Mouse (Mus musculus) myocyte (in vitro differentiated cells): Measurements from ENCODE around the gene Actr5. TPM values are rescaled to one million over a fixed set of nuclear protein-coding genes. Genes with fewer than 3 reads are reported as not detected.
A peak's percentile ranks its signal among the peaks of the same experiment; 100 is the strongest.

Experiments
- H3K27me3 ChIP-seq: one replicate; pipeline ENCODE4 v1.6.1; 2011; ENCODE audit not compliant: control insufficient read depth, insufficient read depth, insufficient read length
- H3K36me3 ChIP-seq: one replicate; pipeline ENCODE4 v1.6.1; 2011; ENCODE audit not compliant: control insufficient read depth, insufficient read depth
- H3K4me2 ChIP-seq: one replicate; pipeline ENCODE4 v1.6.1; 2011; ENCODE audit warnings: low read depth, control low read depth
- H3K4me3 ChIP-seq: one replicate; pipeline ENCODE4 v1.5.1; 2011; ENCODE audit warnings: mild to moderate bottlenecking, control low read depth, moderate library complexity
- H3K79me2 ChIP-seq: one replicate; pipeline ENCODE4 v1.6.1; 2011; ENCODE audit not compliant: control insufficient read depth, insufficient read depth
- H3ac ChIP-seq: one replicate; pipeline ENCODE4 v1.6.1; 2011; ENCODE audit not compliant: control insufficient read depth, insufficient read length
- CEBPB ChIP-seq: IDR thresholded peaks from 2 replicates; pipeline ENCODE4 v1.6.1; 2011; ENCODE audit warnings: mild to moderate bottlenecking, moderate library complexity; ENCODE audit not compliant: poor library complexity, insufficient read depth, severe bottlenecking
- E2F4 ChIP-seq: IDR thresholded peaks from one replicate; pipeline ENCODE4 v1.6.1; 2011; ENCODE audit warnings: mild to moderate bottlenecking, control low read depth, moderate library complexity; ENCODE audit not compliant: insufficient read depth
- MAX ChIP-seq: IDR thresholded peaks from one replicate; pipeline ENCODE4 v1.6.1; 2011; ENCODE audit warnings: low read depth, mild to moderate bottlenecking, control low read depth
- MYOD1 ChIP-seq, 3 experiments: IDR thresholded peaks; one replicate each; pipeline ENCODE4 v1.6.1; 2011; ENCODE audit warnings: control low read depth in 2 of 3, low read depth in 2 of 3, mild to moderate bottlenecking in 2 of 3, moderate library complexity in 1 of 3; ENCODE audit not compliant: insufficient read length in 2 of 3, control insufficient read depth in 1 of 3
- MYOG ChIP-seq, 3 experiments: IDR thresholded peaks; one replicate each; pipeline ENCODE4 v1.6.1; 2011; ENCODE audit warnings: control low read depth in 2 of 3, low read depth in 2 of 3, mild to moderate bottlenecking in 2 of 3; ENCODE audit not compliant: insufficient read length in 2 of 3, control insufficient read depth in 1 of 3, insufficient read depth in 1 of 3
- POLR2A ChIP-seq: IDR thresholded peaks from one replicate; pipeline ENCODE4 v1.6.1; 2011; ENCODE audit warnings: low read depth, mild to moderate bottlenecking, control low read depth, moderate library complexity; ENCODE audit not compliant: insufficient read length
- POLR2AphosphoS2 ChIP-seq: IDR thresholded peaks from one replicate; pipeline ENCODE4 v1.6.1; 2011; ENCODE audit warnings: low read depth, control low read depth; ENCODE audit not compliant: insufficient read length
- REST ChIP-seq: IDR thresholded peaks from one replicate; pipeline ENCODE4 v1.6.1; 2011; ENCODE audit warnings: mild to moderate bottlenecking, control low read depth, moderate library complexity; ENCODE audit not compliant: insufficient read depth, insufficient read length
- SRF ChIP-seq: IDR thresholded peaks from one replicate; pipeline ENCODE4 v1.6.1; 2011; ENCODE audit warnings: low read depth; ENCODE audit not compliant: control insufficient read depth, insufficient read length
- TCF12 ChIP-seq: IDR thresholded peaks from one replicate; pipeline ENCODE4 v1.6.1; 2011; ENCODE audit warnings: mild to moderate bottlenecking, control low read depth; ENCODE audit not compliant: poor library complexity, insufficient read depth, severe bottlenecking
- TCF3 ChIP-seq: IDR thresholded peaks from one replicate; pipeline ENCODE4 v1.6.1; 2011; ENCODE audit warnings: low read depth, control low read depth; ENCODE audit not compliant: insufficient read length
- USF1 ChIP-seq: IDR thresholded peaks from one replicate; pipeline ENCODE4 v1.6.1; 2011; ENCODE audit warnings: low read depth, mild to moderate bottlenecking, control low read depth, moderate library complexity
- polyA plus RNA-seq: library from polyadenylated mRNA; unstranded; fragments of >200 nt; fragmentation: generic; extraction: Trizol; gene quantifications from one replicate; pipeline ENCODE4 v1.2.1, GENCODE M21; 2012; ENCODE audit warnings: missing spikeins

The Actr5 gene
- polyA plus RNA-seq, 1 experiment = 6.5 TPM

DNA sequence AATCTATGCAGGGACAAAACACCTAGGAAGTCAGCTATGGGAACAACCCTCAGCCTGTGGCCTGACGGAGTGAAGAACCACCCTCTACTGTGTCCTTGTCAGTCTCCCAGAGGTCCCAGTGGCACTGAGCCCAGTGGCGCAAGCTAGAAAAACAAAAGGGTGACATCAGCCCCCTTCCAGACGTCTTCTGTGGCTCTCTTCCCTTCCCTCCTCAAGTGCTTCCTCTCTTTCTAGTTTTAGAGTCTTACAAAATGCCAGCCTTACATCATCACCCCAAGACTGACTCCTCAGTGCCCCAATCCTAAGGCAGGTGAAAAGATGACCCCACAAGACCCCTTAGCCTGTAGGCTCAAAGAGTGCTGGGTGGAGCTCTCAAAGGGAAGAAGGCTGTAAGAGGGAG lies 34.2 kb upstream of the Actr5 start:
- H3K4me3 ChIP-seq = no peak overlapping the region
- H3ac ChIP-seq = no peak overlapping the region
- peaks cover 5% of the 10 kb centered on the region for H3K27me3 ChIP-seq
- no peaks in the 10 kb centered on the region for H3K79me2 ChIP-seq
- no peak overlapping the region for H3K4me2 ChIP-seq
- TF ChIP-seq POLR2AphosphoS2 (no peak), MYOG (IDR thresholded peaks at IDR 0.05; ENCODE audit: control insufficient read depth in 1 of 3, insufficient read depth in 1 of 3, insufficient read length in 2 of 3, low read depth in 2 of 3) (no peak), CEBPB (no peak)
- no peaks in the 10 kb centered on the region for H3K36me3 ChIP-seq

DNA sequence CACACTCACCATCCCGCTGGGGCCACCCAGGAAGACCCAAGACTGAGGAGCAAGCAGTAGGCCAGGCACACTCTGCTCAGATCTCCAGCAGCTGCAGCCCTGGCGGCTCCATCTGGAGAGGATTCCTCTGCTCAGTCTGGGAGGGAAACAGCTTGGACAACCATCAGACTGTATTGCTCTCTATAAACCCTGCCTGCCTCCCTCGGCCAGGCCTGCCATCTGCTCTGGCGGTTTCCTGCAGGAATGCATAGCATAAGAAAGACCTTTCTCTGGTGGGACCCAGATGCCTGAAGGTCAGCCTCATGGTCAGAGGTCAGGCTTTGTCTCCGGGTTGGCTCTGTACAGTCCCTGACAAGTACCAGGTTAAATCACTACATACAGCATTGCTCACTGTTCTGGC lies 33.4 kb upstream of the Actr5 start:
- Histone ChIP-seq H3K27me3 (peaks cover 8% of the 10 kb centered on the region), H3K4me3 (no peak overlapping the region), H3K4me2 (no peak overlapping the region), H3ac (no peak overlapping the region), H3K36me3 (no peaks in the 10 kb centered on the region), H3K79me2 (no peaks in the 10 kb centered on the region)
- TF ChIP-seq TCF3 = no peak
- no peak for TF ChIP-seq POLR2AphosphoS2
- TF ChIP-seq POLR2A = no peak
- TF ChIP-seq MAX = no peak
- no peak for TF ChIP-seq E2F4
- no peak for TF ChIP-seq REST
- TF ChIP-seq CEBPB = no peak
- no peak for TF ChIP-seq MYOD1 (IDR thresholded peaks at IDR 0.05; ENCODE audit: control insufficient read depth in 1 of 3, insufficient read length in 2 of 3, low read depth in 2 of 3)
- TF ChIP-seq USF1 = no peak

DNA sequence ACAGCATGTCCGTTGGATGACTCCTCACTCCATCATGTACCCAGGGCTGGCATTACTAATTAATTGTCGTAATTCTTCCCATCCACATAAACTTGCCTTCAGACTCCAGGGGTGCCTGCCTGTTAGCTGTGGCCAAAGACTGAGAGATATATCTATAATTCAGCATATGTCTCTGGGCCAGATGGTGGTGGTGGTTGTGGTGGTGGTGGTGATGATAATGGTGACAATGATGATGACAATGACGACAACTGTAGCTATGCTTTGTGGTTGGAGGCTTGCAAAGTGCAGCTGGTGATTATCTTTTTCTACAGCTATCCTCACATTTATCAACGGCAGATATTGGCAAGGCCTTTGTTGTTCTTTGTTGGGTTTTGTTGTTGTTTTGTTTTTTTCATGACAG lies 31.3 kb upstream of the Actr5 start:
- H3K36me3 ChIP-seq = no peaks in the 10 kb centered on the region
- no peak overlapping the region for H3K4me3 ChIP-seq
- H3K27me3 ChIP-seq = peaks cover 10% of the 10 kb centered on the region
- H3ac ChIP-seq = no peak overlapping the region
- no peaks in the 10 kb centered on the region for H3K79me2 ChIP-seq
- TF ChIP-seq USF1 (no peak), E2F4 (no peak), MYOD1 (IDR thresholded peaks at IDR 0.05; ENCODE audit: control insufficient read depth in 1 of 3, insufficient read length in 2 of 3, low read depth in 2 of 3) (no peak), REST (no peak), CEBPB (no peak), TCF12 (no peak), POLR2A (no peak), SRF (no peak), MYOG (IDR thresholded peaks at IDR 0.05; ENCODE audit: control insufficient read depth in 1 of 3, insufficient read depth in 1 of 3, insufficient read length in 2 of 3, low read depth in 2 of 3) (no peak), TCF3 (no peak), MAX (no peak), POLR2AphosphoS2 (no peak)
- no peak overlapping the region for H3K4me2 ChIP-seq

DNA sequence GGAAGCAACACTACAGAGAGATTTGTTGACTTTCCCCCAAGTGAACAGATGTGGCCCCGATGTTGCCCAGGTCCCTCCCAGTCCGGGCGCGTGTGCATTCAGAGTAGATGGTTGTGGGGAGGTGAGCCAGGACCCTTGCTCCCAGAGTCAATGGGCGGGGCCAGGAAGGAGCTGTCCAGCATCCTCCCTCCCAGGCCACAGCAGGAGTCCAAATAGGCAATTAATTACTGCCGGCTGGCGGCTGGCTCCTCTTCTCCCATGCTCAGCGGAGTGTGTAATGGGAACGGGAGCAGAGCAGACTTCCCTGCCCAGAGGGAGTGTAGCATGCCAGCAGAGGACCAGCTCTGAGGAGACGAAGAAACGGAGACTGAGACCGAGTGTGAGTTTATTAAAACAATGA lies 29.6 kb upstream of the Actr5 start:
- H3K27me3 ChIP-seq = peaks cover 10% of the 10 kb centered on the region
- no peak for TF ChIP-seq MYOD1 (IDR thresholded peaks at IDR 0.05; ENCODE audit: control insufficient read depth in 1 of 3, insufficient read length in 2 of 3, low read depth in 2 of 3)
- no peak for TF ChIP-seq USF1
- TF ChIP-seq REST = peak; percentile 80
- H3ac ChIP-seq = no peak overlapping the region
- H3K4me3 ChIP-seq = no peak overlapping the region
- H3K79me2 ChIP-seq = no peaks in the 10 kb centered on the region
- no peaks in the 10 kb centered on the region for H3K36me3 ChIP-seq
- no peak overlapping the region for H3K4me2 ChIP-seq

DNA sequence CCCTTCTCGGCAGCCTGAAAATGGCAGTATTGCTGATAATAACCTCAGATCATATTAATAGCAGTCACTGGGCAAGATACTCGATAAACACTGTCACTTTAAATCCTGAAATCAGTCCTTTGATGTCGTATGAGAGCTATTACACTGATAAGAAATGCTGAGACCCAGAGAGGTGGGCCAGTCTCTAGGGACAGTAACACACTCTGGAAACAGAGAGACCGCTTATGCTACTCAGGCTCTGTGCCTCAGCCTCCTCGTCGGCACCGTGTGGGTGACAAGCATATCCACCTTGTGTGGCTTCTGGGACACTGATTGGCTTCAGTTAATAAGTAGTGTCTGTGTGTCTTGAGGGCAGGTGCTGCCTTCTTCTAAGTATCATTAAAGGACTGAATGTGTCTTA lies 29.1 kb upstream of the Actr5 start:
- H3K4me3 ChIP-seq = no peak overlapping the region
- H3K36me3 ChIP-seq = no peaks in the 10 kb centered on the region
- H3K79me2 ChIP-seq = no peaks in the 10 kb centered on the region
- peaks cover 11% of the 10 kb centered on the region for H3K27me3 ChIP-seq
- no peak overlapping the region for H3ac ChIP-seq
- TF ChIP-seq POLR2A (no peak), SRF (no peak), MAX (no peak)
- H3K4me2 ChIP-seq = no peak overlapping the region

DNA sequence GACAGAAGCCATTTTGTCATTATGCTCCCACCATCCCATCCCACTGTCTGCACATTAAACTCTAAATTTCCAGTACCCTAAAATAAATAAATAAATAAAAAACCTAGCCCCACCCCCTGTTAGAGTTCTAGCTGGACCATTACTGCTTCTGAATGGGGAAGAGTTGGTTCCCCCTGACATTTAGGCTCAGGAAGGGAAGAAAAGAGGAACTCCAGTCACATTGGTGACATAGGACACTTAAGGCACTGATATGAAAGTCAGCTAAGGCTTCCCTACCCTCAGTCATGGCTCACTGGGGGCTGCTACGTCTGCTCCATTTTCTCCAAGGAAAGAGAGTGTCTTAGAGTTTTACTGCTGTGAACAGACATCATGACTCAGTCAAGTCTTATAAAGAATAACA lies 27.9 kb upstream of the Actr5 start:
- Histone ChIP-seq H3K36me3 (no peaks in the 10 kb centered on the region), H3K27me3 (peaks cover 13% of the 10 kb centered on the region), H3K79me2 (no peaks in the 10 kb centered on the region), H3ac (no peak overlapping the region), H3K4me3 (no peak overlapping the region), H3K4me2 (no peak overlapping the region)
- TF ChIP-seq USF1 = no peak
- TF ChIP-seq POLR2A = no peak
- TF ChIP-seq REST = no peak
- TF ChIP-seq TCF3 = no peak
- TF ChIP-seq SRF = no peak
- TF ChIP-seq CEBPB = no peak
- TF ChIP-seq MYOD1 (IDR thresholded peaks at IDR 0.05; ENCODE audit: control insufficient read depth in 1 of 3, insufficient read length in 2 of 3, low read depth in 2 of 3) = no peak
- TF ChIP-seq MAX = no peak
- TF ChIP-seq TCF12 = no peak
- no peak for TF ChIP-seq MYOG (IDR thresholded peaks at IDR 0.05; ENCODE audit: control insufficient read depth in 1 of 3, insufficient read depth in 1 of 3, insufficient read length in 2 of 3, low read depth in 2 of 3)
- no peak for TF ChIP-seq E2F4
- TF ChIP-seq POLR2AphosphoS2 = no peak
